Mouse (Mus musculus) forebrain, embryonic 14.5 days (tissue): ENCODE measurements around the gene Polr3e. TPM values are rescaled to one million over a fixed set of nuclear protein-coding genes. Genes with fewer than 3 reads are reported as not detected.
A peak's percentile ranks its signal among the peaks of the same experiment; 100 is the strongest.
"Not testable (repeated sequence)": the region's sequence is repeated elsewhere in the genome, so short reads cannot be mapped to it uniquely, and the experiment has no call there.

ENCODE experiments used
- ATAC-seq: fragments of 200-750 bp; cut with Nextera tagmentation; 2 replicates; pipeline ENCODE4 v1.8.0; 2017; ENCODE audit warnings: mild to moderate bottlenecking, moderate library complexity
- DNase-seq: peaks from one replicate; pipeline ENCODE4 v3.0.0-alpha.2; 2015; ENCODE audit warnings: low spot score
- H3K27ac ChIP-seq: fragments of 300-500 bp; sonication (generic); 2 replicates; pipeline ENCODE4 v1.5.1; 2014; ENCODE audit warnings: low read depth, mild to moderate bottlenecking, control low read depth, low read length, moderate library complexity
- H3K27me3 ChIP-seq: fragments of 300-500 bp; sonication (generic); replicated peaks from 2 replicates; pipeline ENCODE4 v1.6.1; 2014; ENCODE audit warnings: low read length, control low read depth, mixed read lengths; ENCODE audit not compliant: control insufficient read depth, insufficient read depth
- H3K36me3 ChIP-seq: fragments of 300-500 bp; sonication (generic); 2 replicates; pipeline ENCODE4 v1.6.1; 2014; ENCODE audit warnings: low read length, control low read depth; ENCODE audit not compliant: control insufficient read depth, insufficient read depth
- H3K4me1 ChIP-seq: fragments of 300-500 bp; sonication (generic); 2 replicates; pipeline ENCODE4 v1.6.1; 2014; ENCODE audit warnings: antibody characterized with exemption, low read length, control low read depth; ENCODE audit not compliant: control insufficient read depth, insufficient read depth
- H3K4me2 ChIP-seq: fragments of 300-500 bp; sonication (generic); 2 replicates; pipeline ENCODE4 v1.6.1; 2014; ENCODE audit warnings: mild to moderate bottlenecking, control low read depth, low read length
- H3K4me3 ChIP-seq: fragments of 300-500 bp; sonication (generic); 2 replicates; pipeline ENCODE4 v1.5.1; 2014; ENCODE audit warnings: low read depth, low read length, control low read depth
- H3K9ac ChIP-seq: fragments of 300-500 bp; sonication (generic); 2 replicates; pipeline ENCODE4 v1.6.1; 2014; ENCODE audit warnings: mild to moderate bottlenecking, low read length, control low read depth, moderate library complexity
- H3K9me3 ChIP-seq: fragments of 300-500 bp; sonication (generic); replicated peaks from 2 replicates; pipeline ENCODE4 v1.6.1; 2016; ENCODE audit warnings: low read length, control low read depth, mixed read lengths; ENCODE audit not compliant: control insufficient read depth
- WGBS: fragments of 180-500 bp; shearing (Covaris S2); extraction: QIAGEN DNeasy Blood & Tissue Kit; methylation state at CpG from one replicate; pipeline ENCODE4 v1.1.7; 2014; 5-methylcytosine and 5-hydroxymethylcytosine counted together
- polyA plus RNA-seq: library from polyadenylated mRNA; unstranded; fragments of >200 nt; fragmentation: Nextera tagmentation; extraction: Ambion mirVana; gene quantifications from 2 replicates; pipeline ENCODE4 v1.2.1, GENCODE M21; 2014

Gene Polr3e
- polyA plus RNA-seq, 1 experiment from 2014 or later: 23.2 TPM

DNA sequence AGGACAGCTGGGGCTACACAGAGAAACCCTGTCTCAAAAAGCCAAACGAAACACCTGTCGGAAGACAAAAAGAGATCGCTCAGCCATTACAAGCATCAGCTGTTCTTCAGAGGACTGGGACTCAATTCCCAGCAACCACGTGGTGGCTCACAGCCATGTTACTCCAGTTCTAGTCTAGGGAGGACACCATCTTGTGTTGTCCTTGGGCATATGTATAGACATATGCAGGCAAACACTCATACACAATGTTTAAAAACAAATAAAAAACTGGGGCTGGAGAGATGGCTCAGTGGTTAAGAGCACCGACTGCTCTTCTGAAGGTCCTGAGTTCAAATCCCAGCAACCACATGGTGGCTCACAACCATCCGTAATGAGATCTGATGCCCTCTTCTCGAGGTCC is 36.0 kb downstream of the Polr3e start:
- DNase-seq (peak; percentile 55), ATAC-seq (peak; percentile 52; the same call in 1 of the 2 replicates)
- WGBS: 80% methylated on average over 7 of the region's 7 CpGs

GRCm38 (mm10) chr7:120960116-120960515 is 42.6 kb downstream of the Polr3e start:
- no peak overlapping the region for H3K4me3 ChIP-seq
- no peak for DNase-seq
- 48% methylated on average over 2 of the region's 2 CpGs for WGBS
- peaks cover 40% of the 10 kb centered on the region for H3K36me3 ChIP-seq
- no peak overlapping the region for H3K9ac ChIP-seq
- no peaks in the 10 kb centered on the region for H3K9me3 ChIP-seq
- H3K4me1 ChIP-seq: no peaks in the 10 kb centered on the region
- H3K4me2 ChIP-seq: no peak overlapping the region
- H3K27me3 ChIP-seq: no peaks in the 10 kb centered on the region
- no peak for ATAC-seq
- no peak overlapping the region for H3K27ac ChIP-seq

More for the DNA sequence above, 36.0 kb downstream of the Polr3e start:
- H3K9ac ChIP-seq, H3K9me3 ChIP-seq, H3K4me3 ChIP-seq, H3K27ac ChIP-seq, H3K4me1 ChIP-seq, H3K27me3 ChIP-seq, H3K4me2 ChIP-seq: not testable (repeated sequence)
- H3K36me3 ChIP-seq: peaks cover 35% of the 10 kb centered on the region

DNA sequence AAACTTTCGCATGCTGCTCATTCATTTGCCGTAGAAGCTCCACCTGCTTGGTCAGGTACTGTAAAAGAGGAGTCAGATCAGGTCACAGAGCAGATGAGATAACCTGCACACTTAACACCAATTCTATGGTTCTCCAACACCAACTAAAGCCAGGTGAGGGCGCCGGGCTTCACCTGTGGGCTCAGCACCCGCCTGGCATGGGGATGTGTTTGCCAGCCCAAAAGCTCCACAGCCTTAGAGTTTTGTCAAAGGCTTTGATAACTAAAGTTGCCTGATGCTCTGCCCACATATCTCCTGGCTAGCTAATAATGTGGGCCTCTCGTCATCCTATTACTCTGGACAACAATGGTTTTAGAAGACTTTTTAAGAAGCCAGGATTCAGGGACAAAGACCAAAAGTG is 43.1 kb downstream of the Polr3e start:
- 74% methylated on average over 6 of the region's 6 CpGs for WGBS
- Histone ChIP-seq H3K27me3 (no peaks in the 10 kb centered on the region), H3K4me3 (no peak overlapping the region), H3K9me3 (no peaks in the 10 kb centered on the region), H3K9ac (no peak overlapping the region), H3K4me1 (no peaks in the 10 kb centered on the region), H3K27ac (no peak overlapping the region), H3K4me2 (no peak overlapping the region), H3K36me3 (peaks cover 40% of the 10 kb centered on the region)
- ATAC-seq: no peak
- DNase-seq: no peak

DNA sequence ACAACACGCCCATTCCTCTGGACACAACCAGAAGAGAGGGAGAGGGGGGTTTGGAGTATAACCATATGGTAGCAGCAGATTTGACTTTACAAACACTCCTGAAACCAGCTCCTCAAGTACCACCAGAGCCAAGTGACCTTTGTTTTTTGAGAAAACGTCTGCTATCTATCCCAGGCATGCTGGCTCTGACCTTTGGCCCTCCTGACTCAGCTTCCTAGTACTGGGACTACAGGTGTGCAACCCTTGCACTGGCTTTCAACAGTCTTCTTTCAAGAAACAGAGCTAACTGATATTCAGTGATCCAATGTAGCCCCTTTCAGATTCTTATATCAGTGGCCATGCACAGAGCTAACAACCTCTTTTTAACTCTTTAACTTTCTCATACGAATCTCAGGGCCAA is 44.3 kb downstream of the Polr3e start:
- Histone ChIP-seq H3K9ac (no peak overlapping the region), H3K27me3 (no peaks in the 10 kb centered on the region), H3K9me3 (no peaks in the 10 kb centered on the region), H3K4me1 (no peaks in the 10 kb centered on the region), H3K4me3 (no peak overlapping the region), H3K36me3 (peaks cover 34% of the 10 kb centered on the region), H3K27ac (no peak overlapping the region), H3K4me2 (no peak overlapping the region)
- WGBS: 78% methylated on average over 3 of the region's 3 CpGs
- DNase-seq: no peak
- no peak for ATAC-seq

DNA sequence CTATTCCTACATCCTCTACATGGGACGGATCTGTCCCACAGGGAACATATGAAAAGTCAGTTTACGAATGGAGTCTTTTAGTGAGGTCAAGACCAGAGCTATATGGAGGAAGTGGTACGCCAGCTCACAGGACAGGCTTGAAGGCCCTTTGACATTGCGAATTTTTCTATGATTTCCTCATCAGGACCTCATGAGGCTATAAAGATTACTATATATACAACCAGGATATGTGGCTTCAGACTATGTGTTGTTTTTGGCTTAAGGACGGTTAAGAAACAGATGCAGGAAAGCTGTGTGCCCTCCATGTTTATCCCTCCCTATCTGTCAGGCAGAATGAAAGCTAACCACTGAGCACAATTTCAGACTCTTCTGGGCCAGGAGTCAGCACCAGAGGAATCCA is 45.6 kb downstream of the Polr3e start:
- peaks cover 29% of the 10 kb centered on the region for H3K36me3 ChIP-seq
- no peak overlapping the region for H3K4me2 ChIP-seq

GRCm38 (mm10) chr7:120969221-120969620 is 51.7 kb downstream of the Polr3e start:
- Histone ChIP-seq H3K36me3 (0 out of 2 replicates have a peak, but pooled peaks cover 10% of the 10 kb centered on the region), H3K27ac (no peak overlapping the region), H3K27me3 (no peaks in the 10 kb centered on the region), H3K4me2 (no peak overlapping the region), H3K4me1 (no peaks in the 10 kb centered on the region), H3K9ac (no peak overlapping the region), H3K9me3 (no peaks in the 10 kb centered on the region), H3K4me3 (no peak overlapping the region)
- DNase-seq (no peak), ATAC-seq (no peak)
- WGBS: 89% methylated on average over 7 of the region's 7 CpGs

More for the DNA sequence above, 45.6 kb downstream of the Polr3e start:
- Histone ChIP-seq H3K4me1 (no peaks in the 10 kb centered on the region), H3K27ac (no peak overlapping the region), H3K27me3 (no peaks in the 10 kb centered on the region), H3K9me3 (no peaks in the 10 kb centered on the region), H3K9ac (no peak overlapping the region), H3K4me3 (no peak overlapping the region)
- WGBS: 91% methylated on average over 5 of the region's 5 CpGs
- DNase-seq: no peak
- no peak for ATAC-seq

DNA sequence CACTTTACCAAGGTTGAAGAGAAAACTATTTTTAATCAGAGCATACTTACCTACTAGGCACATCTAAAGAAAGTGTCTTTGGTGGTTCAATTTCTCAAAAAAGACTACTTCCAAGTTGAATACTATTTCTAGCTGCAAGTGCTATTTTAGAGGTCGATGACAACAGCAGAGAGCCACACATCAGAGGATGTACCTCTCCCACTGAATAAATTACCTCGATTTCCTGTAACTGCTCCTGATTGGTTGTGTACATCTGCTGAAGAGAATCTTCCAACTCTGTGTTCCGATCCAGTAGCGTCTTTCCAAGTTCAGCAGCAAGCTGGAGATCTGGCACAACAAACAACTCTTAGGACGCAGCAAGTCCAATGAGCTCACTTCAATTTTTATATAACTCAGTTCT is 52.6 kb downstream of the Polr3e start:
- no peak overlapping the region for H3K9ac ChIP-seq
- H3K27me3 ChIP-seq: no peaks in the 10 kb centered on the region
- H3K36me3 ChIP-seq: 0 out of 2 replicates have a peak, but pooled peaks cover 10% of the 10 kb centered on the region
- no peak overlapping the region for H3K4me3 ChIP-seq
- DNase-seq (no peak), ATAC-seq (no peak)
- H3K27ac ChIP-seq: no peak overlapping the region
- no peaks in the 10 kb centered on the region for H3K4me1 ChIP-seq
- H3K9me3 ChIP-seq: no peaks in the 10 kb centered on the region
- 88% methylated on average over 5 of the region's 5 CpGs for WGBS
- no peak overlapping the region for H3K4me2 ChIP-seq

DNA sequence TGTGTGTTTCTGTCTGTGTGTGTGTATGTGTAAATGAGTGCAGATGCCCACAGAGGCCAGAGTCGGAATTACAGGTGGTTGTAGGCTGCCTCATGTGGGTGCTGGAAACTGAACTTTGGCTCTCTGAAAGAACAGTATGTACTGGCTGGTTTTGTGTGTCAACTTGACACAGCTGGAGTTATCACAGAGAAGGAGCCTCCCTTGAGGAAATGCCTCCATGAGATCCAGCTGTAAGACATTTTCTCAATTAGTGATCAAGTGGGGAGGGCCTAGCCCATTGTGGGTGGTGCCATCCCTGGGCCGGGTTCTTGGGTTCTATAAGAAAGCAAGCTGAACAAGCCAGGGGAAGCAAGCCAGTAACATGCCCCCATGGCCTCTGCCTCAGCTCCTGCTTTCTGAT is 54.9 kb downstream of the Polr3e start:
- WGBS: 86% methylated on average over 2 of the region's 2 CpGs
- not testable (repeated sequence) for H3K27ac ChIP-seq, DNase-seq, H3K4me2 ChIP-seq, ATAC-seq, H3K27me3 ChIP-seq, H3K4me3 ChIP-seq, H3K4me1 ChIP-seq, H3K9me3 ChIP-seq, H3K36me3 ChIP-seq, H3K9ac ChIP-seq

DNA sequence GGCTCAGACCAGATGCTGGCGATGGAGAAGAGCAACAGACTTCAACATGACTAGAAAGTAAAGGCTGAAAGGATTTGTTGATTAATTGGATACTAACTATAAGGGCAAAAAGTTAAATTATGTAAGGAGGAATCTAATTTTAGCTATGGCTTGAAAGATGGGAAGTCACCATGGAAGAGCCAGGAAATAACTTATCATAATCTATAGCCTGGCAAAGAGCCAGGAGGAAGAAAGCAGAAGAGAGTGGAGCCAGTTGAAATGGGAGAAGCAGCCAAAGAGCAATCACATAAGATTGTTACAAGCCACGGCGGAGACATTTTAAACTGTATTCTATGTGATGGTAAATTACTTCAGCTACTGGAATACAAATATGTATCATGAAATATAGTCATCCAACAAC is 56.5 kb downstream of the Polr3e start:
- Histone ChIP-seq H3K27me3 (no peaks in the 10 kb centered on the region), H3K9me3 (no peaks in the 10 kb centered on the region), H3K27ac (no peak overlapping the region), H3K4me1 (peaks cover 17% of the 10 kb centered on the region), H3K36me3 (0 out of 2 replicates have a peak, but pooled peaks cover 3% of the 10 kb centered on the region), H3K4me3 (no peak overlapping the region), H3K9ac (no peak overlapping the region), H3K4me2 (no peak overlapping the region)
- no peak for DNase-seq
- 85% methylated on average over 3 of the region's 3 CpGs for WGBS
- no peak for ATAC-seq
